Mouse (Mus musculus) liver, adult 2 months (tissue): ENCODE results near the gene Lgals3bp.

Experiments
- CTCF ChIP-seq: fragments of 200-500 bp; IDR thresholded peaks from 2 replicates; pipeline ENCODE4 v1.5.1; 2011; ENCODE audit warnings: low read depth, low read length, control low read depth
- POLR2A ChIP-seq: fragments of 200-500 bp; IDR thresholded peaks from 2 replicates; pipeline ENCODE4 v1.6.1; 2011; ENCODE audit warnings: low read length, control low read depth; ENCODE audit not compliant: insufficient read depth; ENCODE audit errors: extremely low read depth

DNA sequence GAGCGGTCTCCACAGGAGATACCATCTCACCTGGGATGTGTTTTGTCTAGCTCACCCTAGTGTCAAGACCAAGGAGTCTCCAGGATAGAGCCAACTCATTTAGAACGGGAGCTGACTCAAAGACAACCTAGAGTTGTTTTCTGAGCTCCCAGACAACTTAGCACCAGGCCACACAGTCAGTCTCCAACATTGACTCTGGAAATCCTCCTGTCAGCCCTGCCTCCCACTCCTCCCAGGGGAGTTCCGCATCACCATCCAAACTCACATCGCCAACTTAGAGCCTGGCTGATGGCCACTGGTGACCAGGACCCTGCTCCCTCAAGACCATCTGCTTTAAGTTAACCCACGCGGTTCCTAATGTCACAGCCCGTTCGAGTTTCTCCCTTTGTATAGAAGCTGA, 26.4 kb downstream of the Lgals3bp start:
- TF ChIP-seq CTCF (no peak), POLR2A (no peak)
